Mouse (Mus musculus): ENCODE results near the gene Sbsn. TPM values are rescaled to one million over a fixed set of nuclear protein-coding genes. Genes with fewer than 3 reads are reported as not detected.

Sbsn gene
- polyA plus RNA-seq, 1 experiment, result 0.97 TPM

DNA sequence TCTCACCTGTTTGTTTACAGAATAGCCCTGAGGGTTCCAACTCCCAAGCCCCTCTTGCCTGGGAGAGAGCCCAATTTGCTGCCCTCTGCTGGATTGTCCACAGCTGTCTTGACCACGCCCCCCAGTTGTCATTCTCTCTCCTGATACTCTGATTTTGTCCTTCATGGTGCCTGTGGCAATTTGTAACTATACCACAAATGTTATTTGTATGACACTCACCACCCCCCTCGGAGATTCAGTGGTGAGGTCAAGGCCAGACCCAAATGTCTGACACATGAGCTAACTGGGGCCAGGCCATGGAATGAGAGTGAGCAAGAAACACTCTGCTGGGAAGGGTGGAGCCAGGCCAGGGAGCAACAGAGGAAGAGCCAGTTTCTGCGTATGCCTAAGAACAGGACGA is 7.6 kb downstream of the Sbsn start:
- Histone ChIP-seq H3K4me3 (ENCODE audit: extremely low read depth, insufficient read depth, insufficient read length) (no peak overlapping the region), H3K27me3 (ENCODE audit: control insufficient read depth, insufficient read depth, low read length) (no peaks in the 10 kb centered on the region), H3K27ac (ENCODE audit: insufficient read depth, low read length) (no peak overlapping the region), H3K36me3 (ENCODE audit: control insufficient read depth, insufficient read depth, low read length) (0 out of 2 replicates have a peak, but pooled peaks cover 1% of the 10 kb centered on the region), H3K4me1 (ENCODE audit: control insufficient read depth, insufficient read depth, insufficient read length) (no peaks in the 10 kb centered on the region)
- WGBS, result 70% methylated on average over 4 of the region's 4 CpGs
- DNase-seq (ENCODE audit: low read depth in 1 of 2, low spot score in 2 of 2), result peak in 1 of 2 experiments; percentile 19
- TF ChIP-seq POLR2A (IDR thresholded peaks at IDR 0.05; ENCODE audit: low read depth, low read length) (no peak), CTCF (IDR thresholded peaks at IDR 0.05; ENCODE audit: extremely low read depth, insufficient read depth, insufficient read length, insufficient replicate concordance) (0 out of 2 replicates have a peak, but pooled peaks have one; percentile 13)

- H3K36me3 ChIP-seq (ENCODE audit: control insufficient read depth, insufficient read depth, low read length), result no peaks in the 10 kb centered on the region
- H3K27me3 ChIP-seq (ENCODE audit: control insufficient read depth, insufficient read depth, low read length), result no peaks in the 10 kb centered on the region
- no peak for DNase-seq (ENCODE audit: low read depth in 1 of 2, low spot score in 2 of 2)
- no peak overlapping the region for H3K27ac ChIP-seq (ENCODE audit: insufficient read depth, low read length)
- no peaks in the 10 kb centered on the region for H3K4me1 ChIP-seq (ENCODE audit: control insufficient read depth, insufficient read depth, insufficient read length)
- no peak overlapping the region for H3K4me3 ChIP-seq (ENCODE audit: extremely low read depth, insufficient read depth, insufficient read length)
- no peak for TF ChIP-seq CTCF (IDR thresholded peaks at IDR 0.05; ENCODE audit: extremely low read depth, insufficient read depth, insufficient read length, insufficient replicate concordance)
- no peak for TF ChIP-seq POLR2A (IDR thresholded peaks at IDR 0.05; ENCODE audit: low read depth, low read length)
- 23% methylated on average over 4 of the region's 4 CpGs for WGBS
These were observed 10.6 kb downstream of the Sbsn start for GRCm38 (mm10) chr7:30761769-30762352.

- Histone ChIP-seq H3K27ac (ENCODE audit: insufficient read depth, low read length) (no peak within 1 kb of the TSS), H3K36me3 (ENCODE audit: control insufficient read depth, insufficient read depth, low read length) (no peaks in the 10 kb centered on the region), H3K4me1 (ENCODE audit: control insufficient read depth, insufficient read depth, insufficient read length) (no peaks in the 10 kb centered on the region), H3K4me3 (ENCODE audit: extremely low read depth, insufficient read depth, insufficient read length) (no peak within 1 kb of the TSS), H3K27me3 (ENCODE audit: control insufficient read depth, insufficient read depth, low read length) (no peaks in the 10 kb centered on the region)
- no peak for TF ChIP-seq POLR2A (IDR thresholded peaks at IDR 0.05; ENCODE audit: low read depth, low read length)
- TF ChIP-seq CTCF (IDR thresholded peaks at IDR 0.05; ENCODE audit: extremely low read depth, insufficient read depth, insufficient read length, insufficient replicate concordance), result no peak
- no peak for DNase-seq (ENCODE audit: low read depth in 1 of 2, low spot score in 2 of 2)
- WGBS, result 80% methylated on average over 5 of the region's 5 CpGs
These were observed 12.2 kb downstream of the Sbsn start, which contains the start of gene Dmkn for GRCm38 (mm10) chr7:30763456-30763855. TSS of gene Dmkn (plus strand) at chr7:30763756.

DNA sequence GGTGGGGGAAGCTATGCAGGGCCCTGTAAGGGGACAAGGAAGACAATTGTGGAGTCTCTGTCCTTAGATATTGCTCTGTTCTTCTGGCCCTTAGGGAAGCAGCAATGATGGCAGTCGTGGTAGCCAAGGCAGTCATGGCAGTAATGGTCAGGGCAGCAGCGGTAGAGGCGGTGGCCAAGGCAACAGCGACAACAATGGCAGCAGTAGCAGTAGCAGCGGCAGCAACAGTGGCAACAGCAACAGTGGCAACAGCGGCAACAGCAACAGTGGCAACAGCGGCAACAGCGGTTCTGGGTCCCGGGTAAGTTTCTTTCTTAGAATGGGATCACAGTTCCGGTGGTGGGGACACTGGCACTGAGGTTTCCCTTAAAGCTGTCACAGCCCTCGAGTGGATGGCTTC is 13.9 kb downstream of the Sbsn start:
- 72% methylated on average over 11 of the region's 11 CpGs for WGBS
- no peak for TF ChIP-seq POLR2A (IDR thresholded peaks at IDR 0.05; ENCODE audit: low read depth, low read length)
- Histone ChIP-seq H3K27me3 (ENCODE audit: control insufficient read depth, insufficient read depth, low read length) (no peaks in the 10 kb centered on the region), H3K4me3 (ENCODE audit: extremely low read depth, insufficient read depth, insufficient read length) (no peak overlapping the region), H3K36me3 (ENCODE audit: control insufficient read depth, insufficient read depth, low read length) (no peaks in the 10 kb centered on the region), H3K4me1 (ENCODE audit: control insufficient read depth, insufficient read depth, insufficient read length) (no peaks in the 10 kb centered on the region), H3K27ac (ENCODE audit: insufficient read depth, low read length) (no peak overlapping the region)
- DNase-seq (ENCODE audit: low read depth in 1 of 2, low spot score in 2 of 2), result no peak

GRCm38 (mm10) chr7:30766408-30766807 is 15.1 kb downstream of the Sbsn start:
- no peak overlapping the region for H3K4me3 ChIP-seq (ENCODE audit: extremely low read depth, insufficient read depth, insufficient read length)
- no peaks in the 10 kb centered on the region for H3K27me3 ChIP-seq (ENCODE audit: control insufficient read depth, insufficient read depth, low read length)
- H3K4me1 ChIP-seq (ENCODE audit: control insufficient read depth, insufficient read depth, insufficient read length), result no peaks in the 10 kb centered on the region
- no peaks in the 10 kb centered on the region for H3K36me3 ChIP-seq (ENCODE audit: control insufficient read depth, insufficient read depth, low read length)
- DNase-seq (ENCODE audit: low read depth in 1 of 2, low spot score in 2 of 2), result no peak
- TF ChIP-seq CTCF (IDR thresholded peaks at IDR 0.05; ENCODE audit: extremely low read depth, insufficient read depth, insufficient read length, insufficient replicate concordance) (no peak), POLR2A (IDR thresholded peaks at IDR 0.05; ENCODE audit: low read depth, low read length) (no peak)
- WGBS, result 88% methylated on average over 4 of the region's 4 CpGs
- no peak overlapping the region for H3K27ac ChIP-seq (ENCODE audit: insufficient read depth, low read length)

- DNase-seq (ENCODE audit: low read depth in 1 of 2, low spot score in 2 of 2), result no peak
- 46% methylated on average over 9 of the region's 9 CpGs for WGBS
- Histone ChIP-seq H3K4me3 (ENCODE audit: extremely low read depth, insufficient read depth, insufficient read length) (no peak overlapping the region), H3K27me3 (ENCODE audit: control insufficient read depth, insufficient read depth, low read length) (no peaks in the 10 kb centered on the region), H3K27ac (ENCODE audit: insufficient read depth, low read length) (no peak overlapping the region), H3K4me1 (ENCODE audit: control insufficient read depth, insufficient read depth, insufficient read length) (no peaks in the 10 kb centered on the region), H3K36me3 (ENCODE audit: control insufficient read depth, insufficient read depth, low read length) (no peaks in the 10 kb centered on the region)
- no peak for TF ChIP-seq POLR2A (IDR thresholded peaks at IDR 0.05; ENCODE audit: low read depth, low read length)
- TF ChIP-seq CTCF (IDR thresholded peaks at IDR 0.05; ENCODE audit: extremely low read depth, insufficient read depth, insufficient read length, insufficient replicate concordance), result no peak
These were observed 18.0 kb downstream of the Sbsn start for GRCm38 (mm10) chr7:30769236-30769635.

DNA sequence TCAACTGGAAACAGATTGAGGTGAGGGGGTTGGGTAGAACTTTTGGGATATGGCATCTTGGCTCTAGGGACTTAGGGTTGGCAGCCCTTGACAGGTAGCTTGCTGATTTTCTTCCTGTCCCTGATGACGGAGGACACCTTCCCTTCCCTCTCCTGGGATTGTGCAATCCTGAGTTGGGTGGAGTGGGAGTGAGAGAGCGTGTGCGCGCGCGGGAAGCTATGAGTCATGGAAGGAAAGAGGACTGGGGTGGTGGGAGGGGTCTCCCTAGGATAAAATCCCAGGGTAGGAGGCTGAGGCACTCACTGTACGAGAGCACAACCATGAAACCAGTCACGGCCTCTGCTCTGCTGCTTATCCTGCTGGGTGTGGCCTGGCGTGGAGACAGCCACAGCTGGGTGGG is 24.8 kb downstream of the Sbsn start:
- Histone ChIP-seq H3K4me3 (ENCODE audit: extremely low read depth, insufficient read depth, insufficient read length) (no peak overlapping the region), H3K4me1 (ENCODE audit: control insufficient read depth, insufficient read depth, insufficient read length) (no peaks in the 10 kb centered on the region), H3K36me3 (ENCODE audit: control insufficient read depth, insufficient read depth, low read length) (no peaks in the 10 kb centered on the region), H3K27me3 (ENCODE audit: control insufficient read depth, insufficient read depth, low read length) (no peaks in the 10 kb centered on the region), H3K27ac (ENCODE audit: insufficient read depth, low read length) (no peak overlapping the region)
- no peak for DNase-seq (ENCODE audit: low read depth in 1 of 2, low spot score in 2 of 2)
- 85% methylated on average over 9 of the region's 9 CpGs for WGBS
- TF ChIP-seq POLR2A (IDR thresholded peaks at IDR 0.05; ENCODE audit: low read depth, low read length), result no peak
- TF ChIP-seq CTCF (IDR thresholded peaks at IDR 0.05; ENCODE audit: extremely low read depth, insufficient read depth, insufficient read length, insufficient replicate concordance), result no peak

Data from spleen, adult 2 months (tissue).